In genomic region chr7:65360278-65360677, GRCm38 (mm10) we compare ENCODE assay signal across 14 mouse cellular contexts.
A peak's percentile ranks its signal among the peaks of the same experiment; 100 is the strongest.
DNase-seq lines count a peak whose midpoint lies in the region; ATAC-seq and TF ChIP-seq lines count a peak whose summit lies in the region.
"Had no signal": no experiment of that assay in that cellular context is flagged by ENCODE, and none has a peak within 500 bp of the region (broad histone marks: within the 10 kb centered on the region; RNA-seq: fewer than 3 reads in every experiment).

No protein-coding gene starts in this region.

- 44% methylated on average over 3 of the region's 3 CpGs for WGBS in kidney, embryonic 14.5 days
- 29% methylated on average over 3 of the region's 3 CpGs for WGBS in lung, postnatal 0 days
- WGBS in stomach, embryonic 16.5 days: 33% methylated on average over 3 of the region's 3 CpGs

- H3K9me3 ChIP-seq in kidney, embryonic 14.5 days (ENCODE audit: control insufficient read depth, low read length): no peaks in the 10 kb centered on the region; the same call in 1 of the 2 replicates
- H3K9me3 ChIP-seq in lung, postnatal 0 days (ENCODE audit: low read length): no peaks in the 10 kb centered on the region
- H3K9me3 ChIP-seq in stomach, embryonic 16.5 days (replicated peaks; ENCODE audit: control insufficient read depth, low read length): no peaks in the 10 kb centered on the region
- H3K9me3 ChIP-seq: forebrain, embryonic 15.5 days; G1E; heart, embryonic 10.5 days; liver, embryonic 12.5 days; midbrain, embryonic 10.5 days had no signal

- H3K27me3 ChIP-seq in kidney, embryonic 14.5 days (ENCODE audit: control insufficient read depth, insufficient read depth, low read length): no peaks in the 10 kb centered on the region
- no peaks in the 10 kb centered on the region for H3K27me3 ChIP-seq in lung, postnatal 0 days (replicated peaks; ENCODE audit: insufficient read depth, low read length)
- no peaks in the 10 kb centered on the region for H3K27me3 ChIP-seq in stomach, embryonic 16.5 days (ENCODE audit: control insufficient read depth, insufficient read depth, low read length)
- H3K27me3 ChIP-seq: forebrain, embryonic 15.5 days had no signal

- H3K4me1 ChIP-seq in kidney, embryonic 14.5 days (ENCODE audit: control insufficient read depth, insufficient read depth, low read length): peaks cover 27% of the 10 kb centered on the region
- peaks cover 18% of the 10 kb centered on the region; the same call in 1 of the 2 replicates for H3K4me1 ChIP-seq in lung, postnatal 0 days (ENCODE audit: insufficient read depth, low read depth, low read length)
- H3K4me1 ChIP-seq in embryonic fibroblast, embryonic 13.5 days (ENCODE audit: control insufficient read depth, insufficient read depth, low read length): peaks cover 6% of the 10 kb centered on the region
- peaks cover 34% of the 10 kb centered on the region for H3K4me1 ChIP-seq in stomach, embryonic 16.5 days (ENCODE audit: control insufficient read depth, insufficient read depth, low read length)

- no peaks in the 10 kb centered on the region for H3K36me3 ChIP-seq in kidney, embryonic 14.5 days (ENCODE audit: control insufficient read depth, insufficient read depth, low read length)
- no peaks in the 10 kb centered on the region for H3K36me3 ChIP-seq in lung, postnatal 0 days (ENCODE audit: insufficient read depth, low read length)
- no peaks in the 10 kb centered on the region for H3K36me3 ChIP-seq in stomach, embryonic 16.5 days (ENCODE audit: control insufficient read depth, insufficient read depth, low read length)
- H3K36me3 ChIP-seq: forebrain, embryonic 15.5 days; liver, embryonic 12.5 days; midbrain, embryonic 10.5 days had no signal

- no peak overlapping the region; the same call in 1 of the 2 replicates for H3K27ac ChIP-seq in kidney, embryonic 14.5 days (ENCODE audit: low read depth, low read length)
- H3K27ac ChIP-seq in lung, postnatal 0 days (ENCODE audit: low read length): peak overlapping the region; percentile 35; the same call in 1 of the 2 replicates
- H3K27ac ChIP-seq in embryonic fibroblast, embryonic 13.5 days (ENCODE audit: insufficient read depth, low read length): peak overlapping the region; percentile 38; the same call in 1 of the 2 replicates
- H3K27ac ChIP-seq in stomach, embryonic 16.5 days (ENCODE audit: low read length): 0 out of 2 replicates have a peak overlapping the region, but pooled peaks have one; percentile 56
- H3K27ac ChIP-seq: forebrain, embryonic 15.5 days; heart, embryonic 10.5 days; liver, embryonic 12.5 days; midbrain, embryonic 10.5 days had no signal

- no peak for TF ChIP-seq POLR2A in embryonic fibroblast, embryonic 13.5 days (IDR thresholded peaks at IDR 0.05; ENCODE audit: low read depth, low read length)

- no peak overlapping the region for H3K9ac ChIP-seq in kidney, embryonic 14.5 days (ENCODE audit: low read depth, low read length)
- H3K9ac ChIP-seq in lung, postnatal 0 days (replicated peaks; ENCODE audit: low read depth): no peak overlapping the region
- H3K9ac ChIP-seq in stomach, embryonic 16.5 days (ENCODE audit: low read length): no peak overlapping the region
- H3K9ac ChIP-seq: forebrain, embryonic 15.5 days; liver, embryonic 12.5 days had no signal

- H3K4me3 ChIP-seq in kidney, embryonic 14.5 days (ENCODE audit: low read length): no peak overlapping the region
- no peak overlapping the region for H3K4me3 ChIP-seq in lung, postnatal 0 days (ENCODE audit: low read depth, low read length)
- no peak overlapping the region for H3K4me3 ChIP-seq in embryonic fibroblast, embryonic 13.5 days (ENCODE audit: insufficient read depth, low read length)
- H3K4me3 ChIP-seq in stomach, embryonic 16.5 days (replicated peaks; ENCODE audit: low read length): no peak overlapping the region
- H3K4me3 ChIP-seq: forebrain, embryonic 15.5 days; heart, embryonic 10.5 days; liver, embryonic 12.5 days; midbrain, embryonic 10.5 days had no signal

- ATAC-seq in kidney, embryonic 14.5 days (ENCODE audit: low FRiP score, low TSS enrichment): peak; percentile 71; the same call in 1 of the 2 replicates
- ATAC-seq in lung, postnatal 0 days: peak; percentile 43; the same call in 1 of the 2 replicates
- 0 out of 2 replicates have a peak, but pooled peaks have one; percentile 76 for ATAC-seq in stomach, embryonic 16.5 days (ENCODE audit: insufficient read depth, low FRiP score)
- ATAC-seq: forebrain, embryonic 15.5 days; liver, embryonic 12.5 days had no signal

- TF ChIP-seq EP300 in lung, postnatal 0 days (IDR thresholded peaks at IDR 0.05): no peak

- no peak for TF ChIP-seq CTCF in lung, postnatal 0 days (IDR thresholded peaks at IDR 0.05)
- no peak for TF ChIP-seq CTCF in embryonic fibroblast, embryonic 13.5 days (IDR thresholded peaks at IDR 0.05; ENCODE audit: borderline replicate concordance, insufficient read depth, low read length)

- DNase-seq in kidney, adult 18-20 months: no peak
- DNase-seq in lung, postnatal 0 days (ENCODE audit: low spot score): no peak
- no peak for DNase-seq in lung, postnatal 4 days
- no peak for DNase-seq in cerebellum, adult 9-10 months
- DNase-seq: cerebellum, adult 18-20 months; kidney, adult 2 months had no signal

- no peak overlapping the region for H3K4me2 ChIP-seq in kidney, embryonic 14.5 days (replicated peaks; ENCODE audit: low read depth, low read length)
- H3K4me2 ChIP-seq in lung, postnatal 0 days (replicated peaks; ENCODE audit: low read depth, low read length): 0 out of 2 replicates have a peak overlapping the region, but pooled peaks have one; percentile 11
- no peak overlapping the region; the same call in 1 of the 2 replicates for H3K4me2 ChIP-seq in stomach, embryonic 16.5 days (ENCODE audit: low read depth, low read length)
- H3K4me2 ChIP-seq: forebrain, embryonic 15.5 days; liver, embryonic 12.5 days had no signal
